Mouse (Mus musculus): ENCODE results near the gene Gpr84. TPM values are rescaled to one million over a fixed set of nuclear protein-coding genes. Genes with fewer than 3 reads are reported as not detected.
A peak's percentile ranks its signal among the peaks of the same experiment; 100 is the strongest.

Gene Gpr84
- polyA plus RNA-seq, 1 experiment: not detected

DNA sequence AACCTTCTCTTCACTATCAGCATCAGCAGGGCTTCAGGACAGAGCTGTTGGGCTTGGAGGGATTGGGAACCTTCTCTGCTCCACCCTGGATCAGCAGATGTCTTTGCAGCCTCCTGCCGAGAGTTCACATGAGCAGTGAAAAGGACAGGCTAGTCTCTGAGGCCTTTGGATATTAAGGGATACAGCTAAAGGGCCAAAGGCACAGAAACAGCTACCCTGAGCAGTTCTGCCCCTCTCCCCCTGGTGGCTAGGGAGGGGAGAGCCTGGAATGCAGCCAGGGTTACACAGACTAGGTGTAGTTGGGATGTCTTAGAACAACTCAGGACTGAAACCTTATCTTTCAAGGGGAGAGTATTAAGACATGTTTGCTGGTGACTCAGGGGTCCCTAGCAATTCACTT is 10.7 kb upstream of the Gpr84 start:
- Histone ChIP-seq H3K4me1 (ENCODE audit: control insufficient read depth, insufficient read depth, insufficient read length, low read length) (no peaks in the 10 kb centered on the region; the same call in 1 of the 2 replicates), H3K27ac (replicated peaks; ENCODE audit: low read depth, low read length) (no peak overlapping the region), H3K4me3 (ENCODE audit: insufficient read depth, low read depth, low read length) (no peak overlapping the region)

GRCm38 (mm10) chr15:103318201-103318816 is 7.9 kb upstream of the Gpr84 start:
- Histone ChIP-seq H3K4me3 (ENCODE audit: insufficient read depth, low read depth, low read length) (no peak overlapping the region), H3K27ac (replicated peaks; ENCODE audit: low read depth, low read length) (no peak overlapping the region), H3K4me1 (ENCODE audit: control insufficient read depth, insufficient read depth, insufficient read length, low read length) (no peaks in the 10 kb centered on the region; the same call in 1 of the 2 replicates)

- Histone ChIP-seq H3K4me1 (ENCODE audit: control insufficient read depth, insufficient read depth, insufficient read length, low read length) (no peaks in the 10 kb centered on the region; the same call in 1 of the 2 replicates), H3K4me3 (ENCODE audit: insufficient read depth, low read depth, low read length) (no peak overlapping the region), H3K27ac (replicated peaks; ENCODE audit: low read depth, low read length) (0 out of 2 replicates have a peak overlapping the region, but pooled peaks have one; percentile 7)
Measured at GRCm38 (mm10) chr15:103317731-103318130, 7.3 kb upstream of the Gpr84 start.

DNA sequence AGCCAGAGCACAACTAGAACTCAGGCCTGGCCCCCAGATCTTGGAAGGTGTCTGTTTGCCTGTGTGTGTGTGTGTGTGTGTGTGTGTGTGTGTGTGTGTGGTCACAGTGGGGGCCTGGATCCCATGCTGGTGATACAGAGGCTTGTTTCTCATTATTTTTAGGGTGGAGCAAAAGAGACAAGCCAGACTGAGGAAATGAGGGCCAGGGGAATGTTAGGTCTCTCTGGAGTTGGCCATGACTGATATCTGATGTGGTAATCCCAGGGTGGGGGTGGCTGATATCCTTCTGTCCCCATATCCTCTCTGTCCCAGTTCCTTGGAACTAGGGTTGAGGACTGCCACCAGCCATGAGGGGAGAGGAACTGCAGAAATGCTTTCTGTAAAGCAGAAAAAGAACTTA is 6.7 kb upstream of the Gpr84 start:
- Histone ChIP-seq H3K4me3 (ENCODE audit: insufficient read depth, low read depth, low read length) (no peak overlapping the region), H3K27ac (replicated peaks; ENCODE audit: low read depth, low read length) (no peak overlapping the region), H3K4me1 (ENCODE audit: control insufficient read depth, insufficient read depth, insufficient read length, low read length) (no peaks in the 10 kb centered on the region; the same call in 1 of the 2 replicates)

GRCm38 (mm10) chr15:103315979-103316776 is 5.8 kb upstream of the Gpr84 start:
- Histone ChIP-seq H3K4me3 (ENCODE audit: insufficient read depth, low read depth, low read length) (no peak overlapping the region), H3K4me1 (ENCODE audit: control insufficient read depth, insufficient read depth, insufficient read length, low read length) (no peaks in the 10 kb centered on the region; the same call in 1 of the 2 replicates), H3K27ac (replicated peaks; ENCODE audit: low read depth, low read length) (no peak overlapping the region)

GRCm38 (mm10) chr15:103315011-103315502 is 4.6 kb upstream of the Gpr84 start:
- no peak overlapping the region for H3K27ac ChIP-seq (replicated peaks; ENCODE audit: low read depth, low read length)
- no peak overlapping the region for H3K4me3 ChIP-seq (ENCODE audit: insufficient read depth, low read depth, low read length)
- no peaks in the 10 kb centered on the region; the same call in 1 of the 2 replicates for H3K4me1 ChIP-seq (ENCODE audit: control insufficient read depth, insufficient read depth, insufficient read length, low read length)

DNA sequence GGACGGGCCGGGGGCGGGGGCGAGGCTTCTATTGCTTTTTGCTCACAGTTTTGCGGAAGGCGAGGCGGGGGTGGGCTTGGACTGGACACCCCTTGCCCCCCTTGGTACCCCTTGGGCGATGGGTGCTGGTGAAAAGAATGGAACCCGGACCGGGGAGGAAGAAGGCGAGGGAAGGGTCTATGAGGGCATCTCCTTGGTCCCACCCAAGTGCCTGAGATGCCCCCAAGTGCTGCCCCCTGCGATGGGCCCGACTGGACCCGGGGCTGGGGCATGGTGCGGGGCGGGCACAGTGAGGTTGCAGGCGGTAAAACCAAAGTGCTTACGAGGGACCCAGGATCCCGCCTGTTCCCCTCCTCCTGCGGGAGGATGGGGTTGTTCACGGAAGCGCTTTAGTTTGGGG is 3.8 kb upstream of the Gpr84 start:
- Histone ChIP-seq H3K27ac (replicated peaks; ENCODE audit: low read depth, low read length) (no peak overlapping the region), H3K4me3 (ENCODE audit: insufficient read depth, low read depth, low read length) (no peak overlapping the region), H3K4me1 (ENCODE audit: control insufficient read depth, insufficient read depth, insufficient read length, low read length) (no peaks in the 10 kb centered on the region; the same call in 1 of the 2 replicates)

DNA sequence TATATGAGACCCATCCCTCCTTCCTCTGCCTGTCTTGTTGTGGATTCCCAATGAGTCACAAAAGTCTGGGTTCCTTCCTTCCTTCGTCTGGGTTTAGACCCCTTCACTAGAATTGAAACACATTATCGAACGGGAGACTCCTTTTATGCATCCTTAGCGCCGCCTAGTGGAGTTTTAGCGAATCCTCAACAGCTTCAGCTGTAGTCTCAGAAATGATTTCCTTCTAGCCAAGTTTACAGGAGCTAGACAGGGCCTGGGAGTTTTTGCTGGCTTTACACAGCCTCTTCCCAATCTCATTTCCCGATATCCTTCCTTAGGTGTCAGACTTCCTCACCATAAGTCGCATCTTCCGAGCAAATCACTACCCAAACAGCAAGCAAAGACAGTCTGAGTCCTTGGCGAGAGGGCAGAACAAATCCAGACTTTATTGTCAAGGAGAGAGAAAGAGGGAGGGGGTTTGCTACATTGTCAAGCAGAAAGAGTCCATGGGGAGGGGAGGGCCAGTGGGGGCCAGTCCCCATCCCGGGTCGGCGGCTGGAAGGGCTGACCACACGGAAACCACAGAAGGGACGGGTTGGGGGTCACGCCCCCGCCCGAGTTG is 3.2 kb upstream of the Gpr84 start:
- Histone ChIP-seq H3K27ac (replicated peaks; ENCODE audit: low read depth, low read length) (no peak overlapping the region), H3K4me1 (ENCODE audit: control insufficient read depth, insufficient read depth, insufficient read length, low read length) (no peaks in the 10 kb centered on the region; the same call in 1 of the 2 replicates), H3K4me3 (ENCODE audit: insufficient read depth, low read depth, low read length) (no peak overlapping the region)

DNA sequence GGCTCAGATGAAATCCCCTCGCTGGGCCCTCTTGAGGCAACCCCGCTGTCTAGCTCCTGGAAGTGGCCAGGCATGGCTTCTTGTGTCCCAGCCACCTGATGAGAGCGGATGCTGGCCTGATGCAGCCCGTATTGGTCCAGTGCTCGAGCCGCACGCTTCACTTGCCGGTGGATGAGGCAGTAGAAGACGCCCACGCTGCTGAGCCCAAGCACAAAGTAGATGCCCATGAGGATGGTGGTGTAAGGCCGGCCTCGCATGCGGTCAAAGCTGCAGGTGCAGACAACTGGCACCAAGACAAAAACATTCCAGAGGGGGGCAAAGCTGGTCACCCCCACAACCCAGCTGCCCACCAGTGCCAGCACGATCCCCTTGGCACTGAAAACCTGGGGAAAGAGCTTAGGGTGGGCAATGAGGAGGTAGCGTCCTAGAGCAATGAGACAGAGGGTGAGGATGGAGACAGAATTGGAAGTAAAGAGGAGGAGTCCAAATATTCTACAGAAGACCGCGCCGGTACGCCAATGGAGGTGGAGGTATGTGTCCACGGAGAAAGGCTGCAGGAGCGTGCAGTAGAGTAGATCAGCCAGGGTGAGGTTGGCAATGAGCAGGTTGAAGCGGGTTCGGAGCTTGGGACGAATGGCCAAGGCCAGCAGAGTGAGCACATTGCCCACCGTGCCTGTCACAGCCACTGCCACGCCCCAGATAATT is 1.4 kb downstream of the Gpr84 start:
- Histone ChIP-seq H3K27ac (replicated peaks; ENCODE audit: low read depth, low read length) (no peak overlapping the region), H3K4me1 (ENCODE audit: control insufficient read depth, insufficient read depth, insufficient read length, low read length) (peaks cover 1% of the 10 kb centered on the region; the same call in 1 of the 2 replicates), H3K4me3 (ENCODE audit: insufficient read depth, low read depth, low read length) (no peak overlapping the region)

GRCm38 (mm10) chr15:103308056-103308875 is 2.1 kb downstream of the Gpr84 start:
- peaks cover 2% of the 10 kb centered on the region; the same call in 1 of the 2 replicates for H3K4me1 ChIP-seq (ENCODE audit: control insufficient read depth, insufficient read depth, insufficient read length, low read length)
- no peak overlapping the region for H3K27ac ChIP-seq (replicated peaks; ENCODE audit: low read depth, low read length)
- no peak overlapping the region for H3K4me3 ChIP-seq (ENCODE audit: insufficient read depth, low read depth, low read length)

DNA sequence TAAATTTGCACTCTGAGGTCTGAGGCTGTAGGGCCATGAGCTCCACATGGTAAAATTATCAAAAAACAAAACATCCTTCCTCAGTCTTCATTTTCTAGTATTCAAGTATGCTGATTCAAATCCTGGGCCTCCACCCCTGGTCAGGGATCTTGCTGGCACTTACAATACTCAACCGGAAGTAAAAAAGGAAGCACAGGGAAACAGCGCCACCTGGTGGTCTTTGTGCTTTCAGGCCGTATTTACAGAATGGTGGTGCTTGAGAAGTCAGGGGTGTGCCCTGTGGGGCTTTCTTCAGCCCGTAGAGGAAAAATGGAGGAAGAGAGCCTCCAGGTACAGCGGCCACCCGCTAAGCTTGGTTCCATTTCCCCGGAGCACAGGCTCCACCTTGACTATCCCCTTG is 3.3 kb downstream of the Gpr84 start:
- H3K4me3 ChIP-seq (ENCODE audit: insufficient read depth, low read depth, low read length): no peak overlapping the region
- peaks cover 2% of the 10 kb centered on the region; the same call in 1 of the 2 replicates for H3K4me1 ChIP-seq (ENCODE audit: control insufficient read depth, insufficient read depth, insufficient read length, low read length)

DNA sequence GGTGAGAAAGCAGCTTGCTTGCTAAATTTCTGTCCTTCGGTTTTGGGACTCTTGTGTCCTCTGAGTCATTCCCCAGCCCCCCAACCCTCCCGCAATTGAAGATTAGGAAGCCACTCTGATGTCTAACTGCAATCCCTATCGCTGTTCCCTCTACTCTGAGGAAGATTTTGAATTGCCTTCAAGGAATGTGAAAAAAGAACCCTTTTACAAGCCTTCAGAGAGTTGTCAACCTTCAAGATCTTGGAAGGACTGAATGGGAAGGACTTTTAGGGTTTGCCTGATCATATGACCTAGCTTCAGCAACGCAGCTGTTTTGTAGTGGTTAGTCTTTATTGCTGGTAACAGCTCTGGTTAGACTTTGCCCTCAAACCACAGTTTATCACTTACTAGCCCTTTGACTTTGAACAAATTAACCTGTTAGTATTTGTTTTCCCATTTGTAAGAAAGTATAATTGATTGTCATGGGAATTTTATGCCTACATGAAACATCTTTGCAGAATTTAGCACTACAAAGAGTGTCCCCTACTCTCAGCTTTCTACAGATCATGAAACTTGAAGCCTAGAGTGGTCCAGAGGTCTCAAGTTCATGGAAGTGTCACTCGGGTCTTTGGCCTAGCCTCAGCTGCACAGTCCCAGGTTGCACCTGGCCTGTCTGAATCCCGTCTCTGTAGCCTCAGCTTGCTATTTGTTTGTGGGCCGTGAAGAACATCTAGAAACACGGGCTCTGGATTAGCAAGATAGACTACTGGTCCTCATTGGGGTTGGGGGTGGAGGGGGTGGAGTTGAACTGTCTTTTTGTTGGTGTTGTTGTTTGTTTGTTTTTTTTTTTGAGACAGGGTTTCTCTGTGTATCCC is 4.4 kb downstream of the Gpr84 start:
- peak overlapping the region; percentile 60 for H3K27ac ChIP-seq (replicated peaks; ENCODE audit: low read depth, low read length)
- H3K4me3 ChIP-seq (ENCODE audit: insufficient read depth, low read depth, low read length): peak overlapping the region; percentile 60
- H3K4me1 ChIP-seq (ENCODE audit: control insufficient read depth, insufficient read depth, insufficient read length, low read length): peaks cover 2% of the 10 kb centered on the region; the same call in 1 of the 2 replicates

More for the DNA sequence above, 3.3 kb downstream of the Gpr84 start:
- H3K27ac ChIP-seq (replicated peaks; ENCODE audit: low read depth, low read length): no peak overlapping the region

- Histone ChIP-seq H3K27ac (replicated peaks; ENCODE audit: low read depth, low read length) (peak overlapping the region; percentile 60), H3K4me3 (ENCODE audit: insufficient read depth, low read depth, low read length) (peak overlapping the region; percentile 60), H3K4me1 (ENCODE audit: control insufficient read depth, insufficient read depth, insufficient read length, low read length) (peaks cover 2% of the 10 kb centered on the region; the same call in 1 of the 2 replicates)
Measured at GRCm38 (mm10) chr15:103305070-103305678, 5.2 kb downstream of the Gpr84 start.

All from brown adipose tissue, adult 24 weeks (tissue).